Mouse (Mus musculus): ENCODE measurements around the gene Ing5.

DNA sequence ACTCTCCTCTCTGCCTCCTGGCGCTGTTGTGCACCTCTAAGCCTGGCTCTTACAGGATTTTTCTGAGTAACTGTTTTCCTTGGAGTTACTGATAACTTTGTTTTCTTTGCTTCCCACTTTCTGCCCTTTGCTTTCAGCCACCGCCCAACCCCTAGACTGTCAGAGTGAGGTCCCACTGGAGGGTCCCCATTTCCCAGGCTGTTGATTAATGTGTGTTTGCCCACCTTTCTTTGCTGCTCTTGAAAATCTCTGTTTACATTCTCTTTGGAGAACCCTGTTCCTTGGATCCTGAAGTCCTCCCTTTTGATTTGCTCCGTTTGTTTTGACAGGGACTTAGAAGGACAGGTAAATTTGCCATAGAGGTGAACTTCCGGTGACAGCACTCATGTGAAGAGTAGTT is 5.1 kb downstream of the Ing5 start:
- TF ChIP-seq CTCF (IDR thresholded peaks at IDR 0.05), result no peak
- TF ChIP-seq EP300 (IDR thresholded peaks at IDR 0.05), result no peak
